Mouse (Mus musculus) cortical plate, adult 2 months (tissue): ENCODE results near the gene Adgrv1.

Source experiments
- CTCF ChIP-seq: fragments of 200-500 bp; IDR thresholded peaks from 2 replicates; pipeline ENCODE4 v1.5.1; 2011; ENCODE audit warnings: mild to moderate bottlenecking, control low read depth, low read length; ENCODE audit not compliant: insufficient read depth; ENCODE audit errors: extremely low read depth
- POLR2A ChIP-seq: fragments of 200-500 bp; IDR thresholded peaks from 2 replicates; pipeline ENCODE4 v1.6.1; 2011; ENCODE audit warnings: mild to moderate bottlenecking, low read length, control low read depth; ENCODE audit not compliant: insufficient read depth; ENCODE audit errors: extremely low read depth

DNA sequence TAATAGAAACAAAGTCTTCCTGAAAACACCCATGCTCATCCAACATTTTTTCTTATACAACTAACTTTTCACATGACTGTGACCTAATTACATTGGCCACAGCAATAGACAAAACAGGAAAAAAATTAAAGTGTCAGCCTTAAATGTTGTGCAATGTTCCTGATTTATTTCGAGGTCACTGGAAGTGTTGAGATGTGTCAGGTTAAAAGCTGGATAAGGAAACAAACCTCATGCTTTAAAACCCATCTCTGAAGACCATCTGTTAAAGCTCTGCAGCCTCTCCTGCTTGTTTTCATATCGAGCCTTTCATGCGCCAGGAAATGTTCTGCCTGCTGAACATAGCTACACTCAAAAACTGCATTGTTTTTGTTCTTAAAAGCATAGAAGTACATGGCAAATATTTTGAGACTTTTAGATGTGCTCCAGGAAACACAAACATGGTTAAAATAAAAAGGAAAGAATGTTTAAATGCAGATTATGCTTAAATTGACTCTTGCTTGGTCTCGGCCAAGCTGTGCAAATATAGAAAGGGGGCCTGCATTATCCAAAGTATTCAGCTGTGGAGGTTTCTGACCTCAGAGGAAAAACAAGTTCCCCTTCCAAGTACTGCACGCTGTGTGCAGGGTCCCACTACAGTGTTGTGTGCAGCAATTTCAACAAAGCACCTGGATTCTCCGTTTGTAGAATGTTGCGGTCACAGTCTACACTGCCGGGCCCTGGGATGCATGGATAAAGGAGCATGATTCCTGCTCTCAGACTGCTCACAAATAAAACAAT, 524.2 kb downstream of the Adgrv1 start:
- no peak for TF ChIP-seq CTCF
- no peak for TF ChIP-seq POLR2A
